17 mouse cellular contexts compared by ENCODE assay signal in the genomic region with DNA sequence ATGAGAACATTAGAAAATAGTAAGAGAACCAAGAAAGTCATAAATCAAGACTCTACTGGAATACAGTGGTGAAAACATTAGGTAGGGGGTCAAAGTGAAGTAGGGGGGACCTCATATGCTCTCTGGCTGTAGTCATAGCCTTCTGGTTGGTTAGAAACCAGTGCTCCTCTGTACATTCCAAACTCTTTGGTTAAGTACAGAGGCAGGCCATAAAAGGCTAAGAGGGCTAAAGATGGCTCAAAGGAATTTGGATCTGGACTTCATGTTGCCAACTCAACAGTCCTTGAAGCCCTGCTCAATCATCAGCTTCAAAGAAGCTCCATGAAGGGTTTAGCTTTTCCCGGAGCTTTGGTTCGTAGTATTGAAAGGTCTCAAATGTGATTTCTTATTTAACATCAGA. TPM values are rescaled to one million over a fixed set of nuclear protein-coding genes. Genes with fewer than 3 reads are reported as not detected.
DNase-seq lines count a peak whose midpoint lies in the region; ATAC-seq and TF ChIP-seq lines count a peak whose summit lies in the region.
"Not testable (repeated sequence)": the region's sequence is repeated elsewhere in the genome, so short reads cannot be mapped to it uniquely, and the experiment has no call there.
"Had no signal": no experiment of that assay in that cellular context is flagged by ENCODE, and none has a peak within 500 bp of the region (broad histone marks: within the 10 kb centered on the region; RNA-seq: fewer than 3 reads in every experiment).

No protein-coding gene starts in this region.

- not testable (repeated sequence) for H3K9me3 ChIP-seq in heart, embryonic 10.5 days; heart, embryonic 12.5 days (replicated peaks); heart, embryonic 14.5 days (ENCODE audit: control insufficient read depth, low read length); heart, embryonic 16.5 days (replicated peaks; ENCODE audit: control insufficient read depth, low read length); liver, embryonic 11.5 days (ENCODE audit: control insufficient read depth, low read length); liver, embryonic 13.5 days (replicated peaks)

- not testable (repeated sequence) for TF ChIP-seq POLR2A in bone marrow macrophage, adult 2 months (IDR thresholded peaks at IDR 0.05; ENCODE audit: borderline replicate concordance, low read depth, low read length)

- H3K4me2 ChIP-seq in heart, embryonic 12.5 days; heart, embryonic 14.5 days (ENCODE audit: low read length); heart, embryonic 16.5 days (ENCODE audit: low read depth, low read length); liver, embryonic 11.5 days; liver, embryonic 13.5 days: not testable (repeated sequence)

- H3K4me3 ChIP-seq in bone marrow macrophage, adult 2 months (ENCODE audit: insufficient read depth, low read length); heart, embryonic 10.5 days; heart, embryonic 12.5 days; heart, embryonic 14.5 days (ENCODE audit: control insufficient read depth in 1 of 2, insufficient read depth in 1 of 2, low read depth in 1 of 2, low read length in 2 of 2); heart, embryonic 16.5 days (ENCODE audit: low read length); liver, embryonic 11.5 days (ENCODE audit: low read depth, low read length); liver, embryonic 13.5 days (replicated peaks): not testable (repeated sequence)

- not testable (repeated sequence) for ATAC-seq in heart, embryonic 12.5 days (ENCODE audit: insufficient number of reproducible peaks, low FRiP score); heart, embryonic 14.5 days (ENCODE audit: insufficient number of reproducible peaks, insufficient read depth, low FRiP score, low read depth); liver, embryonic 11.5 days (replicated peaks; ENCODE audit: low FRiP score); liver, embryonic 13.5 days (ENCODE audit: low read depth)
- 0 out of 2 replicates have a peak, but pooled peaks have one; percentile 24 for ATAC-seq in heart, embryonic 16.5 days (replicated peaks; ENCODE audit: extremely low read depth, insufficient read depth, low FRiP score)

- not testable (repeated sequence) for DNase-seq in heart, embryonic 10.5 days (ENCODE audit: low spot score); liver, embryonic 11.5 days (ENCODE audit: low spot score); liver, embryonic 13.5 days

- not testable (repeated sequence) for H3K9ac ChIP-seq in heart, embryonic 12.5 days; heart, embryonic 14.5 days (ENCODE audit: low read length); heart, embryonic 16.5 days (ENCODE audit: low read length); liver, embryonic 11.5 days (ENCODE audit: low read depth, low read length)
- 0 out of 2 replicates have a peak overlapping the region, but pooled peaks have one; percentile 43 for H3K9ac ChIP-seq in liver, embryonic 13.5 days

- peaks cover 18% of the 10 kb centered on the region for H3K36me3 ChIP-seq in heart, embryonic 10.5 days
- peaks cover 29% of the 10 kb centered on the region for H3K36me3 ChIP-seq in heart, embryonic 12.5 days
- H3K36me3 ChIP-seq in heart, embryonic 14.5 days (ENCODE audit: control insufficient read depth, insufficient read depth, low read length) = peaks cover 11% of the 10 kb centered on the region; the same call in 1 of the 2 replicates
- H3K36me3 ChIP-seq in heart, embryonic 16.5 days (ENCODE audit: control insufficient read depth, insufficient read depth); liver, embryonic 11.5 days (ENCODE audit: control insufficient read depth, insufficient read depth, low read length): not testable (repeated sequence)
- peaks cover 55% of the 10 kb centered on the region for H3K36me3 ChIP-seq in liver, embryonic 13.5 days

- H3K4me1 ChIP-seq in bone marrow macrophage, adult 2 months (ENCODE audit: control insufficient read depth, insufficient read depth, low read length) = peaks cover 28% of the 10 kb centered on the region
- peaks cover 12% of the 10 kb centered on the region for H3K4me1 ChIP-seq in heart, embryonic 10.5 days
- peaks cover 12% of the 10 kb centered on the region for H3K4me1 ChIP-seq in heart, embryonic 12.5 days (replicated peaks)
- peaks cover 4 to 10% of the 10 kb centered on the region in 2 experiments for H3K4me1 ChIP-seq in heart, embryonic 14.5 days (ENCODE audit: control insufficient read depth in 2 of 2, insufficient read depth in 2 of 2, low read length in 2 of 2)
- not testable (repeated sequence) for H3K4me1 ChIP-seq in heart, embryonic 16.5 days (ENCODE audit: control insufficient read depth, insufficient read depth, low read length)
- H3K4me1 ChIP-seq in liver, embryonic 11.5 days (replicated peaks; ENCODE audit: control insufficient read depth, insufficient read depth, low read length) = peaks cover 16% of the 10 kb centered on the region
- H3K4me1 ChIP-seq in liver, embryonic 13.5 days (replicated peaks) = peaks cover 55% of the 10 kb centered on the region

- 42% methylated on average over 2 of the region's 2 CpGs for WGBS in heart, embryonic 10.5 days
- WGBS in heart, embryonic 12.5 days = 30% methylated on average over 2 of the region's 2 CpGs
- 19% methylated on average over 2 of the region's 2 CpGs for WGBS in heart, embryonic 14.5 days
- 32% methylated on average over 2 of the region's 2 CpGs for WGBS in heart, embryonic 16.5 days
- 80% methylated on average over 2 of the region's 2 CpGs for WGBS in liver, embryonic 11.5 days
- 81% methylated on average over 2 of the region's 2 CpGs for WGBS in liver, embryonic 13.5 days (ENCODE audit: insufficient replicate concordance)

- not testable (repeated sequence) for TF ChIP-seq CTCF in bone marrow macrophage, adult 2 months (IDR thresholded peaks at IDR 0.05; ENCODE audit: low read depth, low read length)

- not testable (repeated sequence) for H3K27me3 ChIP-seq in heart, embryonic 10.5 days (ENCODE audit: insufficient read depth, poor library complexity, severe bottlenecking); heart, embryonic 12.5 days (replicated peaks); heart, embryonic 14.5 days (ENCODE audit: control insufficient read depth, insufficient read depth, low read length); heart, embryonic 16.5 days (ENCODE audit: control insufficient read depth, insufficient read depth, low read length); liver, embryonic 11.5 days (replicated peaks; ENCODE audit: control insufficient read depth, insufficient read depth, low read length); liver, embryonic 13.5 days

- peak overlapping the region; percentile 71; the same call in 1 of the 2 replicates for H3K27ac ChIP-seq in bone marrow macrophage, adult 2 months (ENCODE audit: insufficient read depth, low read depth, low read length)
- peak overlapping the region; percentile 86; the same call in 1 of the 2 replicates for H3K27ac ChIP-seq in heart, embryonic 10.5 days
- peak overlapping the region; percentile 62 for H3K27ac ChIP-seq in heart, embryonic 12.5 days (ENCODE audit: poor library complexity, severe bottlenecking)
- H3K27ac ChIP-seq in heart, embryonic 14.5 days (replicated peaks in 1 of 2; ENCODE audit: control insufficient read depth in 1 of 2, insufficient read depth in 1 of 2, low read depth in 2 of 2, low read length in 2 of 2) = peak overlapping the region; percentile 33 to 54
- peak overlapping the region; percentile 2 for H3K27ac ChIP-seq in heart, embryonic 16.5 days (ENCODE audit: low read length)
- peak overlapping the region; percentile 55; the same call in 1 of the 2 replicates for H3K27ac ChIP-seq in liver, embryonic 11.5 days (ENCODE audit: low read depth, low read length)
- peak overlapping the region; percentile 59; the same call in 1 of the 2 replicates for H3K27ac ChIP-seq in liver, embryonic 13.5 days

RNA-seq across cellular contexts. Expression of a gene that starts 13.4 kb away (rescaled TPM):
- 16.3 and 17.4 TPM in 2 replicates for polyA plus RNA-seq in bone marrow macrophage, adult 2 months (2012; ENCODE audit: insufficient read depth, insufficient read length, missing spikeins)
- 70.8 and 82.0 TPM in 2 replicates for polyA plus RNA-seq in heart, embryonic 10.5 days (2016; fragmentation: Nextera tagmentation; extraction: Ambion mirVana)
- polyA plus RNA-seq in heart, embryonic 12.5 days (2016; fragmentation: Nextera tagmentation; extraction: Ambion mirVana) = 83.3 and 85.1 TPM in 2 replicates
- polyA plus RNA-seq in heart, embryonic 14.5 days (2014; fragmentation: Nextera tagmentation; extraction: Ambion mirVana) = 69.0 and 69.7 TPM in 2 replicates
- 51.5 and 53.5 TPM in 2 replicates for polyA plus RNA-seq in heart, embryonic 16.5 days (2015; fragmentation: Nextera tagmentation; extraction: Ambion mirVana)
- 73.4 and 77.6 TPM in 2 replicates for polyA plus RNA-seq in liver, embryonic 11.5 days (2014; fragmentation: Nextera tagmentation; extraction: Ambion mirVana)
- polyA plus RNA-seq in liver, embryonic 13.5 days (2015; fragmentation: Nextera tagmentation; extraction: Ambion mirVana) = 82.9 and 85.7 TPM in 2 replicates

RNA-seq across cellular contexts. Expression of a gene that starts 13.5 kb away (rescaled TPM):
- not detected in 2 replicates for polyA plus RNA-seq in bone marrow macrophage, adult 2 months (2012; ENCODE audit: insufficient read depth, insufficient read length, missing spikeins)
- polyA plus RNA-seq in heart, embryonic 10.5 days (2016; fragmentation: Nextera tagmentation; extraction: Ambion mirVana) = 0.55 and 0.71 TPM in 2 replicates
- 0.36 and 0.55 TPM in 2 replicates for polyA plus RNA-seq in heart, embryonic 12.5 days (2016; fragmentation: Nextera tagmentation; extraction: Ambion mirVana)
- 0.59 TPM in 1 of 2 replicates, not detected in the other for polyA plus RNA-seq in heart, embryonic 14.5 days (2014; fragmentation: Nextera tagmentation; extraction: Ambion mirVana)
- polyA plus RNA-seq in heart, embryonic 16.5 days (2015; fragmentation: Nextera tagmentation; extraction: Ambion mirVana) = 0.19 TPM in 1 of 2 replicates, not detected in the other
- polyA plus RNA-seq in liver, embryonic 11.5 days (2014; fragmentation: Nextera tagmentation; extraction: Ambion mirVana) = 0.23 TPM in 1 of 2 replicates, not detected in the other
- 0.19 and 0.48 TPM in 2 replicates for polyA plus RNA-seq in liver, embryonic 13.5 days (2015; fragmentation: Nextera tagmentation; extraction: Ambion mirVana)
- polyA plus RNA-seq: activated CD4-positive, CD25-positive, alpha-beta regulatory T cell, adult 4 months; brain, embryonic 14.5 days; embryonic facial prominence, embryonic 11.5 days; embryonic facial prominence, embryonic 13.5 days; embryonic facial prominence, embryonic 15.5 days; forebrain, embryonic 11.5 days; forebrain, embryonic 13.5 days; forebrain, embryonic 15.5 days; forebrain, postnatal 0 days had no signal

RNA-seq across cellular contexts. Expression of a gene that starts 39.4 kb away (rescaled TPM):
- polyA plus RNA-seq in bone marrow macrophage, adult 2 months (2012; ENCODE audit: insufficient read depth, insufficient read length, missing spikeins) = 1.9 and 2.1 TPM in 2 replicates
- 4.3 and 8.4 TPM in 2 replicates for polyA plus RNA-seq in heart, embryonic 10.5 days (2016; fragmentation: Nextera tagmentation; extraction: Ambion mirVana)
- polyA plus RNA-seq in heart, embryonic 12.5 days (2016; fragmentation: Nextera tagmentation; extraction: Ambion mirVana) = 4.9 and 7.0 TPM in 2 replicates
- 3.0 and 6.4 TPM in 2 replicates for polyA plus RNA-seq in heart, embryonic 14.5 days (2014; fragmentation: Nextera tagmentation; extraction: Ambion mirVana)
- polyA plus RNA-seq in heart, embryonic 16.5 days (2015; fragmentation: Nextera tagmentation; extraction: Ambion mirVana) = 4.7 and 5.1 TPM in 2 replicates
- 8.7 and 10.6 TPM in 2 replicates for polyA plus RNA-seq in liver, embryonic 11.5 days (2014; fragmentation: Nextera tagmentation; extraction: Ambion mirVana)
- polyA plus RNA-seq in liver, embryonic 13.5 days (2015; fragmentation: Nextera tagmentation; extraction: Ambion mirVana) = 13.1 and 13.3 TPM in 2 replicates
- polyA plus RNA-seq: activated CD4-positive, CD25-positive, alpha-beta regulatory T cell, adult 4 months; C2C12 had no signal

RNA-seq across cellular contexts. Expression of a gene that starts 40.7 kb away (rescaled TPM):
- not detected in 2 replicates for polyA plus RNA-seq in bone marrow macrophage, adult 2 months (2012; ENCODE audit: insufficient read depth, insufficient read length, missing spikeins)
- not detected in 2 replicates for polyA plus RNA-seq in heart, embryonic 10.5 days (2016; fragmentation: Nextera tagmentation; extraction: Ambion mirVana)
- not detected in 2 replicates for polyA plus RNA-seq in heart, embryonic 12.5 days (2016; fragmentation: Nextera tagmentation; extraction: Ambion mirVana)
- polyA plus RNA-seq in heart, embryonic 14.5 days (2014; fragmentation: Nextera tagmentation; extraction: Ambion mirVana) = not detected in 2 replicates
- polyA plus RNA-seq in heart, embryonic 16.5 days (2015; fragmentation: Nextera tagmentation; extraction: Ambion mirVana) = not detected in 2 replicates
- not detected in 2 replicates for polyA plus RNA-seq in liver, embryonic 11.5 days (2014; fragmentation: Nextera tagmentation; extraction: Ambion mirVana)
- not detected in 2 replicates for polyA plus RNA-seq in liver, embryonic 13.5 days (2015; fragmentation: Nextera tagmentation; extraction: Ambion mirVana)
- polyA plus RNA-seq: activated CD4-positive, CD25-positive, alpha-beta regulatory T cell, adult 4 months; brain, embryonic 14.5 days; C2C12; embryonic facial prominence, embryonic 11.5 days; embryonic facial prominence, embryonic 13.5 days; embryonic facial prominence, embryonic 15.5 days; forebrain, embryonic 11.5 days; forebrain, embryonic 13.5 days; forebrain, embryonic 15.5 days; forebrain, postnatal 0 days had no signal

RNA-seq across cellular contexts. Expression of a gene that starts 43.4 kb away (rescaled TPM):
- polyA plus RNA-seq in bone marrow macrophage, adult 2 months (2012; ENCODE audit: insufficient read depth, insufficient read length, missing spikeins) = 0.66 TPM in 1 of 2 replicates, not detected in the other
- not detected in 2 replicates for polyA plus RNA-seq in heart, embryonic 10.5 days (2016; fragmentation: Nextera tagmentation; extraction: Ambion mirVana)
- not detected in 2 replicates for polyA plus RNA-seq in heart, embryonic 12.5 days (2016; fragmentation: Nextera tagmentation; extraction: Ambion mirVana)
- 0.12 TPM in 1 of 2 replicates, not detected in the other for polyA plus RNA-seq in heart, embryonic 14.5 days (2014; fragmentation: Nextera tagmentation; extraction: Ambion mirVana)
- not detected in 2 replicates for polyA plus RNA-seq in heart, embryonic 16.5 days (2015; fragmentation: Nextera tagmentation; extraction: Ambion mirVana)
- 0.10 TPM in 1 of 2 replicates, not detected in the other for polyA plus RNA-seq in liver, embryonic 11.5 days (2014; fragmentation: Nextera tagmentation; extraction: Ambion mirVana)
- polyA plus RNA-seq in liver, embryonic 13.5 days (2015; fragmentation: Nextera tagmentation; extraction: Ambion mirVana) = 0.06 TPM in 1 of 2 replicates, not detected in the other
- polyA plus RNA-seq: activated CD4-positive, CD25-positive, alpha-beta regulatory T cell, adult 4 months; C2C12; embryonic facial prominence, embryonic 11.5 days; forebrain, embryonic 11.5 days; forebrain, embryonic 13.5 days; forebrain, embryonic 15.5 days; forebrain, postnatal 0 days had no signal

Comparison
In these comparisons a context has a peak if more than half of its experiments do, and no peak if none do; other contexts are left out.
1. H3K27ac ChIP-seq: peak in every context shown above with its lines; median percentile 86 in heart, embryonic 10.5 days; 71 in bone marrow macrophage, adult 2 months; 62 in heart, embryonic 12.5 days; 59 in liver, embryonic 13.5 days; 55 in liver, embryonic 11.5 days; 44 in heart, embryonic 14.5 days; 2 in heart, embryonic 16.5 days.